Mouse (Mus musculus) embryonic facial prominence, embryonic 13.5 days (tissue): ENCODE data around the gene Txnip. TPM values are rescaled to one million over a fixed set of nuclear protein-coding genes. Genes with fewer than 3 reads are reported as not detected.

Source experiments
- ATAC-seq: fragments of 200-750 bp; cut with Nextera tagmentation; 2 replicates; pipeline ENCODE4 v1.8.0; 2017; ENCODE audit warnings: low read depth; ENCODE audit not compliant: insufficient number of reproducible peaks, insufficient read depth, low FRiP score, low TSS enrichment
- H3K27ac ChIP-seq: fragments of 300-500 bp; sonication (generic); 2 replicates; pipeline ENCODE4 v1.5.1; 2015; ENCODE audit warnings: moderate library complexity, mild to moderate bottlenecking, inconsistent platforms
- H3K27me3 ChIP-seq: fragments of 300-500 bp; sonication (generic); 2 replicates; pipeline ENCODE4 v1.6.1; 2015; ENCODE audit warnings: mild to moderate bottlenecking, inconsistent platforms
- H3K36me3 ChIP-seq: fragments of 300-500 bp; sonication (generic); 2 replicates; pipeline ENCODE4 v1.6.1; 2015; ENCODE audit warnings: mild to moderate bottlenecking, inconsistent platforms
- H3K4me1 ChIP-seq: fragments of 300-500 bp; sonication (generic); 2 replicates; pipeline ENCODE4 v1.6.1; 2015; ENCODE audit warnings: inconsistent platforms
- H3K4me2 ChIP-seq: fragments of 300-500 bp; sonication (generic); 2 replicates; pipeline ENCODE4 v1.6.1; 2015; ENCODE audit warnings: moderate library complexity, mild to moderate bottlenecking, inconsistent platforms
- H3K4me3 ChIP-seq: fragments of 300-500 bp; sonication (generic); 2 replicates; pipeline ENCODE4 v1.5.1; 2015; ENCODE audit warnings: mild to moderate bottlenecking, inconsistent platforms
- H3K9ac ChIP-seq: fragments of 300-500 bp; sonication (generic); 2 replicates; pipeline ENCODE4 v1.6.1; 2015; ENCODE audit warnings: mild to moderate bottlenecking, inconsistent platforms
- H3K9me3 ChIP-seq: fragments of 300-500 bp; sonication (generic); 2 replicates; pipeline ENCODE4 v1.6.1; 2016; ENCODE audit warnings: inconsistent platforms
- WGBS: fragments of 180-500 bp; shearing (Covaris S2); methylation state at CpG from one replicate; pipeline ENCODE4 v1.1.7; 2015; ENCODE audit warnings: mixed read lengths; 5-methylcytosine and 5-hydroxymethylcytosine counted together
- polyA plus RNA-seq: library from polyadenylated mRNA; unstranded; fragments of >200 nt; fragmentation: Nextera tagmentation; extraction: Ambion mirVana; gene quantifications from 2 replicates; pipeline ENCODE4 v1.2.1, GENCODE M21; 2015

Gene Txnip
- polyA plus RNA-seq, 1 experiment from 2014 or later = 113 TPM

DNA sequence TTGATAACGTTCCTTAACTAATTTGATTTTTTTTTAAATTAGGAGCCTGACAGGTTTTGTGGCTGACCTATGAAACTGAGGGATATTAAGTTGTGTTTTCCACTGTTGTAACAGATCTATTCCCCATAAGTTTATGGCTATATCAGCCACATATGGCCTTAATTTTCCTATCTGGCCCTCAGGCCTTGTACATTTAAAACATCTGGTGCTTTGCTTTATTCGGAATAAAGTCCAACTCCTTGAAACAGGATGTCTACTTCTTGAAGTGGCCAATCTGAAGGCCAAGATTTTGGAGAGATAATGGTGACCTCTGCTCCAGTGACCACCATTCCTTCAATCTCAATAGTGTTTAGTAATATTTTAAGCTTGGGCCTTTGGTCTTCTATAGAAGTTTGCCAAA, 18.4 kb upstream of the Txnip start:
- Histone ChIP-seq H3K4me1 (0 out of 2 replicates have a peak, but pooled peaks cover 4% of the 10 kb centered on the region), H3K27me3 (no peaks in the 10 kb centered on the region; the same call in 1 of the 2 replicates), H3K4me2 (no peak overlapping the region), H3K4me3 (no peak overlapping the region), H3K9me3 (no peaks in the 10 kb centered on the region), H3K27ac (no peak overlapping the region), H3K9ac (no peak overlapping the region), H3K36me3 (no peaks in the 10 kb centered on the region)
- no peak for ATAC-seq
- WGBS = 28% methylated on average over 2 of the region's 2 CpGs

DNA sequence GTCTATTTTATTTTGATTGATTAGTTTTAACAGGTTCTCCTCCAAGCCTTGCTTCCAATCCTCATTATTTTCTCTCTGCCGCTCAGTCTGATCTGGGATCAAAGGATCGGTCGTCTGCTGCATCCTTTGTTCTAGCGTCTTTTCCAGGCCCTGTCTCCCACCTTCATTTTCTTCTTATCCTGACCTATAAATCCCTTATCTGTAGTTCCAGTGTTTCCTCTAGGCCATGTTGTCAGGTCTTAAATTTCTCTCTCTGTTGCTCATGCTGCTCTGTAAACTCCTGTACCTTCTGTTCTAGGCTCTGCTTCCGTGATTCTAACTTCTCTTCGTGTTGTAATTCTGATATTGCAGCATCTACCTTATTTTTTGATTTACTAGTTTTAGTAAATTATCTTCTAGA, 17.0 kb upstream of the Txnip start:
- H3K36me3 ChIP-seq = no peaks in the 10 kb centered on the region
- no peak overlapping the region; the same call in 1 of the 2 replicates for H3K9ac ChIP-seq
- 0 out of 2 replicates have a peak, but pooled peaks cover 4% of the 10 kb centered on the region for H3K4me1 ChIP-seq
- no peak overlapping the region for H3K4me2 ChIP-seq
- H3K27me3 ChIP-seq = no peaks in the 10 kb centered on the region; the same call in 1 of the 2 replicates
- ATAC-seq = no peak
- WGBS = 32% methylated on average over 6 of the region's 6 CpGs
- no peaks in the 10 kb centered on the region for H3K9me3 ChIP-seq
- no peak overlapping the region for H3K27ac ChIP-seq
- H3K4me3 ChIP-seq = no peak overlapping the region

DNA sequence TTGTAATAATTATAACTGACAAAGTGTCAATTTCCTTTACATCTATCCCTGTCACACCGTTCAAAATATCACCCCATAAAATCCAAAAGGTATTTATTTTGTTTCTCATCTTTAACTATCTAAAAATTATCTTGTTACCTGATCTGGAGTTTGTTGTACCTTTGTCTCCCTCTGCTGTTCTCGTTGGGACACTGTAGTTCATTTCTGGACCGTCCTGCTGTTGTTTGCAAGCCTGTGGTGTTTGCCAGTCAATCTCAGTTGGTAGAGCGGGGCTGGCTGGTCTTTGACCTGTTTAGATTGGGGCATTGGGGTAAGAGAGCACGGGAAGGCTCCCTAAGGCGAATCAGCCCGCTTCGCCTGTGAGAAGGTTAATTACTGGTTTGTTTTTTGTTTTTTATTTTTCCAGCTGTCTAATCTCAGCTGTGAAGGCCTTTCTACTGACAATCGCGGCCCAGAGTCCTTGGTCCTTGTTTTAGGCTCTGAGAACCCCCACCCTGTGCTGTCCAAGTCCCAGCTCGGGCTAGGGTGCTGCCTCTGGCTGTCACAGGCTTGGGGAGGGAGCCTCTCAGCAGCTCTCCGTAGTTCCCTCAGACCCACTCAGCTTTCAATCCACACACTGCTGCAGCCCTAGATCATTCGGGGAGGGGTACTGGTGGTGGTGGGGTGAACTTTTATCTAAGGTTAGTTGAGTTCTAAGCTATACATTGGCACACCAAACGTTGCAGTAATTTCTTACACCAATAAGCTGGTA, 16.3 kb upstream of the Txnip start:
- Histone ChIP-seq H3K27me3 (peaks cover 6% of the 10 kb centered on the region), H3K9ac (peak overlapping the region; percentile 51; the same call in 1 of the 2 replicates)
- 19% methylated on average over 14 of the region's 14 CpGs for WGBS

GRCm38 (mm10) chr3:96542554-96542953, 15.2 kb upstream of the Txnip start:
- Histone ChIP-seq H3K4me3 (no peak overlapping the region), H3K9me3 (no peaks in the 10 kb centered on the region), H3K36me3 (no peaks in the 10 kb centered on the region), H3K27me3 (peaks cover 6% of the 10 kb centered on the region), H3K27ac (no peak overlapping the region), H3K4me2 (no peak overlapping the region), H3K9ac (no peak overlapping the region), H3K4me1 (0 out of 2 replicates have a peak, but pooled peaks cover 4% of the 10 kb centered on the region)
- 78% methylated on average over 8 of the region's 8 CpGs for WGBS
- no peak for ATAC-seq

More for the DNA sequence above, 16.3 kb upstream of the Txnip start:
- no peak overlapping the region for H3K4me2 ChIP-seq
- H3K4me1 ChIP-seq = 0 out of 2 replicates have a peak, but pooled peaks cover 4% of the 10 kb centered on the region
- no peaks in the 10 kb centered on the region for H3K9me3 ChIP-seq
- no peak overlapping the region for H3K4me3 ChIP-seq
- no peak for ATAC-seq
- H3K36me3 ChIP-seq = no peaks in the 10 kb centered on the region
- H3K27ac ChIP-seq = no peak overlapping the region

- Histone ChIP-seq H3K4me1 (0 out of 2 replicates have a peak, but pooled peaks cover 4% of the 10 kb centered on the region), H3K27me3 (peaks cover 6% of the 10 kb centered on the region), H3K36me3 (no peaks in the 10 kb centered on the region), H3K4me3 (no peak overlapping the region), H3K9ac (no peak overlapping the region), H3K27ac (no peak overlapping the region), H3K9me3 (no peaks in the 10 kb centered on the region), H3K4me2 (no peak overlapping the region)
- ATAC-seq = no peak
- WGBS = 82% methylated on average over 11 of the region's 11 CpGs
Observed at GRCm38 (mm10) chr3:96543345-96543744, 14.4 kb upstream of the Txnip start.

DNA sequence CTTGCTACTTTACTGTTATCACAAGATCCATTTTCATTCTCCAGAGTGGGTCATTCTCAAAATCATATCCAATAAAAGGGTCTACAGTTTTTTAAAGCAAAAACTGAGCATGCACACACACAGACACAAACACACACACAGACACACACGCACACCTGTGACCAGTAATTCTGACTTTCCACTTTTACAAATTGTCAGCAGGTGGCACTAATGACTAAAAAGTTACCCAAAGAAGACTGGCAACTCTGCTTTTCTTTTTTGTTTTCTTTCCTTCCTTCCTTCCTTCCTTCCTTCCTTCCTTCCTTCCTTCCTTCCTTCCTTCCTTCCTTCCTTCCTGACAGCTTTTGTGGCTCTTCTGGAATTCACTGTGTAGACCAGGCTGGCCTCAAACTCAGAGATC, 12.2 kb upstream of the Txnip start:
- no peak for ATAC-seq
- WGBS = 35% methylated on average over 1 of the region's 1 CpGs

GRCm38 (mm10) chr3:96546880-96547279, 10.9 kb upstream of the Txnip start:
- H3K9me3 ChIP-seq = no peaks in the 10 kb centered on the region
- H3K4me1 ChIP-seq = peaks cover 6% of the 10 kb centered on the region; the same call in 1 of the 2 replicates
- peaks cover 6% of the 10 kb centered on the region for H3K27me3 ChIP-seq
- no peak overlapping the region for H3K4me3 ChIP-seq
- 43% methylated on average over 4 of the region's 4 CpGs for WGBS
- H3K27ac ChIP-seq = no peak overlapping the region
- peak overlapping the region; percentile 51; the same call in 1 of the 2 replicates for H3K4me2 ChIP-seq
- no peak overlapping the region for H3K9ac ChIP-seq
- no peaks in the 10 kb centered on the region for H3K36me3 ChIP-seq
- ATAC-seq = no peak

More for the DNA sequence above, 12.2 kb upstream of the Txnip start:
- Histone ChIP-seq H3K27ac (no peak overlapping the region), H3K36me3 (no peaks in the 10 kb centered on the region), H3K27me3 (peaks cover 6% of the 10 kb centered on the region), H3K4me3 (no peak overlapping the region), H3K9me3 (no peaks in the 10 kb centered on the region), H3K4me1 (0 out of 2 replicates have a peak, but pooled peaks cover 4% of the 10 kb centered on the region), H3K9ac (no peak overlapping the region), H3K4me2 (no peak overlapping the region)

DNA sequence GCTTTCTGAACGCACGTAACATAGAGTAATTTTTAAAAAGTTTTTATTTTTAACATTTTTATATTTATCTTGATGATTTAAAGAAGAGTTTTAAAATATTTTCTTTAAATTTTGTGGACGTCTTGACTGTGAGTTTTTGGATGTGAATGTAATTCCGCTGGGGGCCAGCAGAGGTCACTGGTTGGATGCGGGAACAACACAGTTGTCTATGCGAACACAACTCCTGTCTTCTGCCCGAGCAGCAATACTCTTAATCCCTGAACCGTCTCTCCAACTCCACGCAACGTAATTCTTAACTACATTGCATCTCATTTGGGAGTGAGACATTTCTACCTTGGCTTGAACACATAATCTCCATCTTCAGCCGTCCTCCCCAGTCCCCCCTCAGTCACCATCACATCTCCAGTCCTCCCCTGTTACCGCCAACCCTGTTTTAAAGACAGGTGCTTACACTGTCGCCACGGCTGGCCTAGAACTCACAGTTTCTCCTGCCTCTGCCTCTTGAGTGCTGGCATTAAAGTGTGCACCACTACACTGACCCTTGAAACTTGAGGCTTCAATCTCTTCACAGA, 10.3 kb upstream of the Txnip start:
- no peak overlapping the region for H3K27ac ChIP-seq
- H3K9ac ChIP-seq = peak overlapping the region; percentile 40; the same call in 1 of the 2 replicates
- peak overlapping the region; percentile 19; the same call in 1 of the 2 replicates for H3K4me3 ChIP-seq
- 0 out of 2 replicates have a peak, but pooled peaks have one; percentile 56 for ATAC-seq
- H3K4me2 ChIP-seq = peak overlapping the region; percentile 51
- H3K36me3 ChIP-seq = no peaks in the 10 kb centered on the region
- H3K9me3 ChIP-seq = no peaks in the 10 kb centered on the region
- H3K4me1 ChIP-seq = peaks cover 8% of the 10 kb centered on the region; the same call in 1 of the 2 replicates
- 8% methylated on average over 14 of the region's 14 CpGs for WGBS
- peaks cover 6% of the 10 kb centered on the region for H3K27me3 ChIP-seq

GRCm38 (mm10) chr3:96548824-96549223, 8.9 kb upstream of the Txnip start:
- H3K27me3 ChIP-seq = peaks cover 6% of the 10 kb centered on the region; the same call in 1 of the 2 replicates
- H3K9ac ChIP-seq = no peak overlapping the region
- WGBS = 77% methylated on average over 7 of the region's 7 CpGs
- no peak for ATAC-seq
- no peak overlapping the region for H3K27ac ChIP-seq
- H3K4me1 ChIP-seq = peaks cover 8% of the 10 kb centered on the region; the same call in 1 of the 2 replicates
- H3K9me3 ChIP-seq = no peaks in the 10 kb centered on the region
- no peak overlapping the region for H3K4me3 ChIP-seq
- no peak overlapping the region for H3K4me2 ChIP-seq
- no peaks in the 10 kb centered on the region for H3K36me3 ChIP-seq

DNA sequence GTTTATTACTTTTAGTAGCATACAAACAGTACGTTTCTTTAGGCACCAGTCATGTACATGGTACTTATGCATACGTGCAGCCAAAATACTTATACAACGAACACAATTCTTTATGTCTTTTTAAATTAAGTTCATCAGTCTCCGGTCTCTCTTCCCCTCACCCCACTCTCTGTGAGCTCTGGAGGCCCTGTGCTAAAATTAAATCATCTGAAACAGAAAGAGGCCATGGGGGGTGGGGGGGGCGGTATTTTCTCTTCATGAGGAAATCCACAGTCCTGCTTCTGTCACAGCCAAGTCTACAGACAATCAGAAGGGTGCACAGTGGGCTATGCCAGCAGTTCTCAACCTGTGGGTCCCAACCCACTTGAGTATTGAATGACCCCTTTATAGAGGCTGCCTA, 8.4 kb upstream of the Txnip start:
- ATAC-seq = no peak
- WGBS = 60% methylated on average over 5 of the region's 5 CpGs
- Histone ChIP-seq H3K9ac (no peak overlapping the region), H3K27ac (no peak overlapping the region), H3K27me3 (peaks cover 6% of the 10 kb centered on the region; the same call in 1 of the 2 replicates), H3K4me1 (peaks cover 8% of the 10 kb centered on the region; the same call in 1 of the 2 replicates), H3K9me3 (no peaks in the 10 kb centered on the region), H3K36me3 (no peaks in the 10 kb centered on the region), H3K4me2 (no peak overlapping the region), H3K4me3 (no peak overlapping the region)

DNA sequence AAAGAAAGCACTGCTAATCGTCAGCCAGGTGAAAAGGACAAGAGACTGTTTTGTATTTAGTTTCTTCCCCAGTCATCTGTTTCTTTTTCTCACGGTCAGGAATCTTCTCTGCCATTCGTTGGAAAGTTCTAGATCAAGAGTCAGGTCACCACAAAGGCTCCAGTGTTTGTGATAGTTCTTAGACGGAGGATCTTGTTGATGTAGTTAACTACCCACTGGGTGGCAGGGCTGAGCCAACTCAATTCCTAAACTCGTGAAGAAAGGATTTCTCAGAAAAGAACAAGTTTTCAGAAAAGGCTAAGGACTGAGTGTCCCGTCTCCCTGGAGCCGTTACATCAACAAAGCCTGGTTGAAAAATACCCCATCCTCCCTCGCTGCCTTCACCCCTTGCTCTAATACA, 6.6 kb upstream of the Txnip start:
- H3K4me1 ChIP-seq = peaks cover 21% of the 10 kb centered on the region
- no peak for ATAC-seq
- peaks cover 3% of the 10 kb centered on the region; the same call in 1 of the 2 replicates for H3K27me3 ChIP-seq
- H3K9me3 ChIP-seq = no peaks in the 10 kb centered on the region
- no peaks in the 10 kb centered on the region for H3K36me3 ChIP-seq
- H3K4me2 ChIP-seq = no peak overlapping the region
- WGBS = 10% methylated on average over 8 of the region's 8 CpGs
- H3K4me3 ChIP-seq = no peak overlapping the region
- 0 out of 2 replicates have a peak overlapping the region, but pooled peaks have one; percentile 11 for H3K9ac ChIP-seq
- H3K27ac ChIP-seq = peak overlapping the region; percentile 39; the same call in 1 of the 2 replicates
